Mouse (Mus musculus): ENCODE measurements at regions not wholly inside any gene's neighbourhood (a gene's known extent, or its start where the extent isn't known, plus 50 kb on each side); places are given as distances from the start of the nearest gene placed in this dataset.
A peak's percentile ranks its signal among the peaks of the same experiment; 100 is the strongest.

DNA sequence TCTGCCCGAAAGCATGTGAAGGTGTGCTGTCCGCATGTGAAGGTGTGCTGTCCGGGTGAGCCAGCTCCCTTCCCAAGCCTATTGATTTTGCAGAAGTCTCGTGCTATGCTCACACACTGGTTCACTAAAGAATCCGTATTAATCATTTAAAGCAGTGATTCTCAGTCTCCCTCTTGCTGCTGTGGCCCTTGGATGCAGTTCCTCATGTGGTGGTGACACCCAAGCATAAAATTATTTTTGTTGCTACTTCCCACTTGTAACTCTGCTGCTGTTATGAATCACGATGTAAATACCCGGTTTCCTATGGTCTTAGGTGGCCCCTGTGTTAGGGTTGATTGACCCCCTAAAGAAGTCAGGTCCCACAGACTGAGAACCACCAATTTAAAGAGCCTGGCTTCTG is 55.7 kb upstream of the Emb start:
- H3K36me3 ChIP-seq (ENCODE audit: control insufficient read depth, insufficient read depth, low read length), result no peaks in the 10 kb centered on the region
- H3K4me2 ChIP-seq (ENCODE audit: low read length), result no peak overlapping the region
- H3K9ac ChIP-seq (ENCODE audit: low read depth, low read length), result no peak overlapping the region
- H3K9me3 ChIP-seq (replicated peaks; ENCODE audit: control insufficient read depth, low read length, poor library complexity, severe bottlenecking), result no peaks in the 10 kb centered on the region
- ATAC-seq, result no peak
- no peaks in the 10 kb centered on the region for H3K27me3 ChIP-seq (ENCODE audit: control insufficient read depth, insufficient read depth, low read depth, low read length)
- H3K4me1 ChIP-seq (ENCODE audit: control insufficient read depth, insufficient read depth, low read length), result no peaks in the 10 kb centered on the region
- 91% methylated on average over 7 of the region's 7 CpGs for WGBS
- H3K27ac ChIP-seq (ENCODE audit: low read length), result no peak overlapping the region
- H3K4me3 ChIP-seq (ENCODE audit: low read depth, low read length), result no peak overlapping the region

DNA sequence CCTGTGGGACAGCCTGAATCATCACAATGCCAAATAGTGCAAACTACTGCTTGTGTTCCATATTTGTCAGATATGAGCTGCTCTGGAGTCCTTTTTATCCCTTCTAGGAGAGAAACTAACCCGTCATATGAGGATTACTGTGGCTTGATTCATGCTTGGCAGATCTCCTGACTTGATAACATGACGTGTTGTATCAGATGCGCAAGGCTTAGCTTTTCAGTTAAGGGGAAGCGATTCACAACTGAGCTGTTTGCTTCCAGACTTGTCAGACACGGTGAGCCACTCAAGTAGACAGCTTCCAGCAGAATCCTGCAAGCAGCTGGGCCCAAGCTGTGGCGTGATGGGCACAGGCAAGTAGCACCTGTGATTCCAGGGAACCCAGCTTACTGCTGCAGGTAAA is 64.5 kb upstream of the Emb start:
- no peak overlapping the region for H3K4me3 ChIP-seq (ENCODE audit: low read depth, low read length)
- no peaks in the 10 kb centered on the region for H3K36me3 ChIP-seq (ENCODE audit: control insufficient read depth, insufficient read depth, low read length)
- ATAC-seq, result no peak
- no peak overlapping the region for H3K4me2 ChIP-seq (ENCODE audit: low read length)
- no peaks in the 10 kb centered on the region for H3K27me3 ChIP-seq (ENCODE audit: control insufficient read depth, insufficient read depth, low read depth, low read length)
- no peaks in the 10 kb centered on the region for H3K9me3 ChIP-seq (replicated peaks; ENCODE audit: control insufficient read depth, low read length, poor library complexity, severe bottlenecking)
- no peak overlapping the region for H3K27ac ChIP-seq (ENCODE audit: low read length)
- 58% methylated on average over 6 of the region's 6 CpGs for WGBS
- no peaks in the 10 kb centered on the region for H3K4me1 ChIP-seq (ENCODE audit: control insufficient read depth, insufficient read depth, low read length)
- no peak overlapping the region for H3K9ac ChIP-seq (ENCODE audit: low read depth, low read length)

DNA sequence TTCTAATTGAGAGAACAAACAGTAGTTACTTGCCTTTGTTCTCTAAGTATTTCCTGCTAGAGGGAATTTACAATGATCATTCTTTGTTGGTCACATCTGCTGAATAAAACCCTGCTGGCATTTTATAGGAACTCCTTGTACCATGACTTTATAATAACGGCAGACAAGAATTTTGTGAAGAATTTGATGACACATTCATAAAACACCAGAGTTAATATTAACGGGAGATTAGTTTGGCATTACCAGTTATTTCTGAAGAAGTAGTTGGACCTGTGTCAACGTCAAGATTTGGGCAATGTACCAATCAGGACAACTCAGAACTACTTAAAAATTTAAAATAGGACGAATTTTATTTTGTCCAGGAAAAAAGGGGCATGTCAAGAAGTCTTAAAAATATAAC is 65.1 kb upstream of the Emb start:
- no peak for ATAC-seq
- H3K4me1 ChIP-seq (ENCODE audit: control insufficient read depth, insufficient read depth, low read length), result no peaks in the 10 kb centered on the region
- no peaks in the 10 kb centered on the region for H3K36me3 ChIP-seq (ENCODE audit: control insufficient read depth, insufficient read depth, low read length)
- WGBS, result 75% methylated on average over 4 of the region's 4 CpGs
- no peak overlapping the region for H3K9ac ChIP-seq (ENCODE audit: low read depth, low read length)
- no peak overlapping the region for H3K27ac ChIP-seq (ENCODE audit: low read length)
- H3K27me3 ChIP-seq (ENCODE audit: control insufficient read depth, insufficient read depth, low read depth, low read length), result no peaks in the 10 kb centered on the region
- no peak overlapping the region for H3K4me2 ChIP-seq (ENCODE audit: low read length)
- H3K4me3 ChIP-seq (ENCODE audit: low read depth, low read length), result no peak overlapping the region
- no peaks in the 10 kb centered on the region for H3K9me3 ChIP-seq (replicated peaks; ENCODE audit: control insufficient read depth, low read length, poor library complexity, severe bottlenecking)

DNA sequence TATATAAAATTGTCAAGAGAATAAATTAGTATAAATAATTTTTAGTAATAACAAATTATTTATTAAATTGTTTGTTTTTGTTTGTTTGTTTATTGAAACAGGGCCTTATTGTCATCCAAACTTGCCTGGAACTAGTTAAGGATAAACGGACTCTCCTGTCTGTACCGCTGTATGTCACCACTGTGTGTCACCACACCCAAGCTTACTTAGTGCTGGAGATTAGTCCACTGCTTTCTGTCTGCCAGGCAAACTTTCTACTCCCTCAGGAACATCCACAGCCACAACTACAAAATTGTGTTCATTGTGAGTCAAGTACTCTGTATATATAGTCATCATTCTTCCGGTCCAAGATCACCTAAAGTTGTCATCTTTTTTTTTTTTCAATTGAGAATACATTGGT is 74.0 kb upstream of the Emb start:
- 86% methylated on average over 3 of the region's 3 CpGs for WGBS
- no peak for ATAC-seq
- H3K27ac ChIP-seq (ENCODE audit: low read length), result no peak overlapping the region
- no peak overlapping the region for H3K4me2 ChIP-seq (ENCODE audit: low read length)
- no peaks in the 10 kb centered on the region for H3K4me1 ChIP-seq (ENCODE audit: control insufficient read depth, insufficient read depth, low read length)
- no peak overlapping the region for H3K4me3 ChIP-seq (ENCODE audit: low read depth, low read length)
- H3K27me3 ChIP-seq (ENCODE audit: control insufficient read depth, insufficient read depth, low read depth, low read length), result no peaks in the 10 kb centered on the region
- H3K9me3 ChIP-seq (replicated peaks; ENCODE audit: control insufficient read depth, low read length, poor library complexity, severe bottlenecking), result no peaks in the 10 kb centered on the region
- H3K9ac ChIP-seq (ENCODE audit: low read depth, low read length), result no peak overlapping the region
- H3K36me3 ChIP-seq (ENCODE audit: control insufficient read depth, insufficient read depth, low read length), result no peaks in the 10 kb centered on the region

DNA sequence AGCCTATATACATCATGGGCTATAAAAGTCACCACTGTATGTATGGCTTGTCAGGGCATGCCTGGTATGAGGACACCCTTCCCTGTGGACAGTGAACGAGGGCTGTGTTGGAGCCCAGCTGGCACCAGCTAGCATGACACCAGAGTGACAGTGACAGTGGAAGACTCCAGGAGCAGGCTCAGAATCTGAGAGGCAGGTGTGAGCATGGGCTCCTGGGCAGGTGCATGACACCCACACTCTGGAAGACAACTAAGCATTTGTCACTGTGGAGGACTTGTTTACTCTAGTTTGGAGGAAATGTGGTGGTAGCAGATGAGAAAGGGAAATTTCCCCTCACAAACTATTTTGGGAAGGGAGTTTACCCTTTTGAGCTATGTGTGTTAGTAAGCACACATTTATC is 76.2 kb upstream of the Emb start:
- Histone ChIP-seq H3K4me1 (ENCODE audit: control insufficient read depth, insufficient read depth, low read length) (no peaks in the 10 kb centered on the region), H3K4me2 (ENCODE audit: low read length) (no peak overlapping the region), H3K9ac (ENCODE audit: low read depth, low read length) (no peak overlapping the region), H3K4me3 (ENCODE audit: low read depth, low read length) (no peak overlapping the region), H3K36me3 (ENCODE audit: control insufficient read depth, insufficient read depth, low read length) (no peaks in the 10 kb centered on the region), H3K9me3 (replicated peaks; ENCODE audit: control insufficient read depth, low read length, poor library complexity, severe bottlenecking) (no peaks in the 10 kb centered on the region), H3K27ac (ENCODE audit: low read length) (no peak overlapping the region), H3K27me3 (ENCODE audit: control insufficient read depth, insufficient read depth, low read depth, low read length) (no peaks in the 10 kb centered on the region)
- no peak for ATAC-seq
- 74% methylated on average over 1 of the region's 1 CpGs for WGBS

- 85% methylated on average over 12 of the region's 12 CpGs for WGBS
- no peak overlapping the region for H3K27ac ChIP-seq (ENCODE audit: low read length)
- H3K36me3 ChIP-seq (ENCODE audit: control insufficient read depth, insufficient read depth, low read length), result no peaks in the 10 kb centered on the region
- no peak overlapping the region for H3K4me2 ChIP-seq (ENCODE audit: low read length)
- no peaks in the 10 kb centered on the region for H3K4me1 ChIP-seq (ENCODE audit: control insufficient read depth, insufficient read depth, low read length)
- no peak for ATAC-seq
- no peaks in the 10 kb centered on the region for H3K27me3 ChIP-seq (ENCODE audit: control insufficient read depth, insufficient read depth, low read depth, low read length)
- H3K4me3 ChIP-seq (ENCODE audit: low read depth, low read length), result no peak overlapping the region
- H3K9ac ChIP-seq (ENCODE audit: low read depth, low read length), result no peak overlapping the region
- H3K9me3 ChIP-seq (replicated peaks; ENCODE audit: control insufficient read depth, low read length, poor library complexity, severe bottlenecking), result no peaks in the 10 kb centered on the region
Observed at GRCm38 (mm10) chr13:117127813-117128549, 80.4 kb upstream of the Emb start.

- H3K27me3 ChIP-seq (ENCODE audit: control insufficient read depth, insufficient read depth, low read depth, low read length), result no peaks in the 10 kb centered on the region
- H3K9ac ChIP-seq (ENCODE audit: low read depth, low read length), result no peak overlapping the region
- H3K4me2 ChIP-seq (ENCODE audit: low read length), result no peak overlapping the region
- no peaks in the 10 kb centered on the region for H3K4me1 ChIP-seq (ENCODE audit: control insufficient read depth, insufficient read depth, low read length)
- H3K4me3 ChIP-seq (ENCODE audit: low read depth, low read length), result no peak overlapping the region
- no peak for ATAC-seq
- WGBS, result 89% methylated on average over 10 of the region's 10 CpGs
- no peak overlapping the region for H3K27ac ChIP-seq (ENCODE audit: low read length)
- H3K9me3 ChIP-seq (replicated peaks; ENCODE audit: control insufficient read depth, low read length, poor library complexity, severe bottlenecking), result no peaks in the 10 kb centered on the region
- no peaks in the 10 kb centered on the region for H3K36me3 ChIP-seq (ENCODE audit: control insufficient read depth, insufficient read depth, low read length)
Observed at GRCm38 (mm10) chr13:117127116-117127728, 81.1 kb upstream of the Emb start.

- Histone ChIP-seq H3K4me1 (ENCODE audit: control insufficient read depth, insufficient read depth, low read length) (0 out of 2 replicates have a peak, but pooled peaks cover 2% of the 10 kb centered on the region), H3K27ac (ENCODE audit: low read length) (peak overlapping the region; percentile 10; the same call in 1 of the 2 replicates), H3K4me3 (ENCODE audit: low read depth, low read length) (no peak overlapping the region), H3K36me3 (ENCODE audit: control insufficient read depth, insufficient read depth, low read length) (no peaks in the 10 kb centered on the region), H3K4me2 (ENCODE audit: low read length) (no peak overlapping the region), H3K9me3 (replicated peaks; ENCODE audit: control insufficient read depth, low read length, poor library complexity, severe bottlenecking) (no peaks in the 10 kb centered on the region), H3K9ac (ENCODE audit: low read depth, low read length) (no peak overlapping the region), H3K27me3 (ENCODE audit: control insufficient read depth, insufficient read depth, low read depth, low read length) (no peaks in the 10 kb centered on the region)
- WGBS, result 44% methylated on average over 4 of the region's 4 CpGs
- peak; percentile 82 for ATAC-seq
Observed at GRCm38 (mm10) chr13:117119636-117120035, 88.7 kb upstream of the Emb start.

GRCm38 (mm10) chr13:117114797-117115196 is 89.5 kb upstream of the Parp8 start:
- Histone ChIP-seq H3K9ac (ENCODE audit: low read depth, low read length) (no peak overlapping the region), H3K4me1 (ENCODE audit: control insufficient read depth, insufficient read depth, low read length) (0 out of 2 replicates have a peak, but pooled peaks cover 2% of the 10 kb centered on the region), H3K4me2 (ENCODE audit: low read length) (no peak overlapping the region), H3K36me3 (ENCODE audit: control insufficient read depth, insufficient read depth, low read length) (no peaks in the 10 kb centered on the region), H3K9me3 (replicated peaks; ENCODE audit: control insufficient read depth, low read length, poor library complexity, severe bottlenecking) (no peaks in the 10 kb centered on the region), H3K27ac (ENCODE audit: low read length) (no peak overlapping the region), H3K27me3 (ENCODE audit: control insufficient read depth, insufficient read depth, low read depth, low read length) (no peaks in the 10 kb centered on the region), H3K4me3 (ENCODE audit: low read depth, low read length) (no peak overlapping the region)
- WGBS, result 97% methylated on average over 5 of the region's 5 CpGs
- no peak for ATAC-seq
